Mouse (Mus musculus): ENCODE results near the gene Wdr25.

The Wdr25 gene

GRCm38 (mm10) chr12:109071248-109071647, 177.8 kb downstream of the Wdr25 start:
- peak in 1 of 2 experiments; percentile 11 for DNase-seq

GRCm38 (mm10) chr12:109074106-109074505, 180.7 kb downstream of the Wdr25 start:
- no peak for DNase-seq

GRCm38 (mm10) chr12:109074777-109075285, 181.4 kb downstream of the Wdr25 start:
- DNase-seq: no peak

DNA sequence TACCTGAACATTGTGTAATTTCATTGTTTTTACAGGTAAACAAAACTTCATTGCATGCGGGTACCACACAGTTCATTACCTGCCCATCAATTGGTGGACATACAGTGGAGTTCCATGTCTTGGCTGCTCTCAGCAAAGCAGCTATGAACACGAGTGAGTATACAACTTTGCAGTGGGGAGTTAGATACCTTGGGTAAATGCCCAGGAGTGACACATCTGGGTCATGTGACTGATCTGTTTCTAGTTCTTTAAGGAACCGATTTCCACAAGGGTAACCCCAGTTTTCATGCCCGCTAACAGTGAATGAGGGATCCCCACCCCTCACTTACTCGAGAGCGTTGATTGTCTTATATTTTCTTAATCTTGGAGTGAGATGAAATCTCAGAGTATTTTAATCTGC, 183.6 kb downstream of the Wdr25 start:
- DNase-seq: no peak
